Mouse (Mus musculus) heart, adult 9 months (tissue): ENCODE results near the gene Kat2a.
"Not testable (repeated sequence)": the region's sequence is repeated elsewhere in the genome, so short reads cannot be mapped to it uniquely, and the experiment has no call there.

ENCODE experiments used
- DNase-seq, 2 experiments: peaks; one replicate each; pipeline ENCODE4 v3.0.0; 2022; ENCODE audit warnings: low spot score in 2 of 2

Kat2a gene

DNA sequence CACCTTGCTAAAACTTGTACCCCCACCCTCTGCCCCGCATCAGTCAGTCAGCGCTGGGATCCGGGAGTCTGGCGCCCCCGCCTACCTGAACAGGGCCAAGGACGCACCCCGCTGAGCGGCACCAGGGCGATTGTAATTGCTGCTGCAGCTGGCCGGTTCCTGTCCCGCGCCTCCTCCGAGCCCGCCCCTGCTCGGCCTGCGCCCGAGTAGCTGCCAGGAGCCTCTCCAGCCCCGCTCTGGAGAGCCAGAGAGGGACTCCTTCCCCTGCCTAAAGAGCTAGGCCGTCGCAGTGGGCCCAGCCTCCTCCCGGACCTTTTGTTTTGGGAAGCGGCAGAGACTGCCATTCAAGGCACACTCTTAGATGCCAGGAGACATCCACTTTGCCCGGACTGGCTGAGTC lies 39.1 kb downstream of the Kat2a start:
- DNase-seq, result peak; percentile 50 to 63

- peak; percentile 54 to 69 for DNase-seq
Measured at GRCm38 (mm10) chr11:100671956-100672355, 40.3 kb downstream of the Kat2a start.

DNA sequence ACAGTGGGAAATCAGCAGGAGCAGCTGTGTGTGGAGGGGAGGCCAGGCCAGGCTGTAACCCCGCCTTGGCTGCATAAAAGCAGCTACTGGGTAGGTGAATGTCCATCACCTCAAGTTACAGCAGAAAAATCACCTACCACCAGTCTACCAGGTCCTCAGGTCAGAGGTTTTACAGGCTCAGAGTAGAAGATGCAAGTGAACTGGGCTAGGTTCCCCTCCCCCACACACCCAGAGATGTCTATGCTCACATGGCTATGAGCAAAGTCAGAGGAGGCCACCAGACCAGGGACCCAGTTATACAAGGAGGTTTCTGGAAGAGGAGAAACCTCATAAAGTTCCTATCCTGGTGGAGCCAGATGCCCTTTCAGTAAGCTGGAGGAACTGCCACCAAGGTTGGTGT lies 41.2 kb downstream of the Kat2a start:
- no peak for DNase-seq

- no peak for DNase-seq
Measured at GRCm38 (mm10) chr11:100659806-100660205, 52.5 kb downstream of the Kat2a start.

DNA sequence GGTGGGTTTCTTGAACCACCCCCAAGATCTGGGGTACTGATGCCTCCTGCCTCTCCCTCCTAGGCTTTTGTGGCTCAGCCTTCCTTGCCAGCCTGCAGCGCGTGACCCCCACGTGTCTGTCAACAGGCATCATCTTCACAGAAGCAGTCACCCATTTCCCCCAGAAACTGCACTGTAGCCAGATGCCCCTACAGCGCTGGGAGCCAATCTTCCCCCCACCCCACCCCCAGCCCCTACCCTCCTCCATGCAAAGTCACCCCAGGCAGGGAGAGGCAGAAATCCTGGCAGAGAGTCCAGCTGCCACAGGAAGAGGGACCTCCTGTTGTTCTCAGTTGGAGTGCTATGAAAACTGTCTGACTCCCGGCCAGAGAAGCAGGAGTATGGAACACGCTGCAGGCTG lies 55.8 kb downstream of the Kat2a start:
- DNase-seq, result no peak

GRCm38 (mm10) chr11:100655589-100655988 lies 56.7 kb downstream of the Kat2a start:
- DNase-seq, result not testable (repeated sequence)
